Mouse (Mus musculus) small intestine, adult 2 months (tissue): ENCODE results near the gene Galnt11. TPM values are rescaled to one million over a fixed set of nuclear protein-coding genes. Genes with fewer than 3 reads are reported as not detected.
A peak's percentile ranks its signal among the peaks of the same experiment; 100 is the strongest.
"Not testable (repeated sequence)": the region's sequence is repeated elsewhere in the genome, so short reads cannot be mapped to it uniquely, and the experiment has no call there.

ENCODE experiments used
- H3K27ac ChIP-seq: fragments of 200-500 bp; 2 replicates; pipeline ENCODE4 v1.5.1; 2012; ENCODE audit warnings: low read depth, low read length, control low read depth, inconsistent platforms; ENCODE audit not compliant: insufficient read depth
- H3K27me3 ChIP-seq: fragments of 200-500 bp; 2 replicates; pipeline ENCODE4 v1.6.1; 2012; ENCODE audit warnings: mild to moderate bottlenecking, moderate library complexity, low read length, inconsistent platforms; ENCODE audit not compliant: control insufficient read depth, insufficient read depth
- H3K36me3 ChIP-seq: fragments of 200-500 bp; 2 replicates; pipeline ENCODE4 v1.6.1; 2012; ENCODE audit warnings: mild to moderate bottlenecking, low read length, control low read depth, inconsistent platforms; ENCODE audit not compliant: control insufficient read depth, insufficient read depth
- H3K4me1 ChIP-seq: fragments of 200-500 bp; 2 replicates; pipeline ENCODE4 v1.6.1; 2012; ENCODE audit warnings: low read length, inconsistent platforms, mixed read lengths; ENCODE audit not compliant: control insufficient read depth, insufficient read depth, insufficient read length
- H3K4me3 ChIP-seq: fragments of 200-500 bp; 2 replicates; pipeline ENCODE4 v1.5.1; 2012; ENCODE audit warnings: low read depth, mild to moderate bottlenecking, control low read depth, inconsistent platforms, low read length, moderate library complexity
- CTCF ChIP-seq: fragments of 200-500 bp; IDR thresholded peaks from 2 replicates; pipeline ENCODE4 v1.5.1; 2012; ENCODE audit warnings: low read depth, mild to moderate bottlenecking, control low read depth, inconsistent platforms, low read length, moderate library complexity, mixed read lengths; ENCODE audit not compliant: insufficient replicate concordance, insufficient read length; ENCODE audit errors: extremely low read depth
- POLR2A ChIP-seq: fragments of 200-500 bp; IDR thresholded peaks from 2 replicates; pipeline ENCODE4 v1.6.1; 2012; ENCODE audit warnings: low read depth, mild to moderate bottlenecking, control low read depth, inconsistent platforms, low read length, moderate library complexity
- WGBS: fragments of 180-500 bp; shearing (Covaris S2); methylation state at CpG from one replicate; pipeline ENCODE4 v1.1.7; 2018; 5-methylcytosine and 5-hydroxymethylcytosine counted together
- polyA plus RNA-seq: library from polyadenylated mRNA; depleted of rRNA; stranded (reverse); fragments of >200 nt; gene quantifications from 2 replicates; pipeline ENCODE4 v1.2.3, GENCODE M21; 2012; rRNA removed

The Galnt11 gene
- 3.1 and 7.7 TPM in 2 replicates for polyA plus RNA-seq

- no peak for TF ChIP-seq POLR2A
- TF ChIP-seq CTCF: no peak
- Histone ChIP-seq H3K36me3 (no peaks in the 10 kb centered on the region), H3K27me3 (no peaks in the 10 kb centered on the region), H3K4me1 (peaks cover 2% of the 10 kb centered on the region; the same call in 1 of the 2 replicates), H3K4me3 (peak within 1 kb of the TSS; percentile 84), H3K27ac (peak within 1 kb of the TSS; percentile 34)
- WGBS: 85% methylated on average over 3 of the region's 3 CpGs
Observed at GRCm38 (mm10) chr5:25221604-25222003, at the start of gene Galnt11. Galnt11 (plus strand) TSS chr5:25221904.

- H3K27me3 ChIP-seq, H3K4me3 ChIP-seq, H3K36me3 ChIP-seq, H3K4me1 ChIP-seq, H3K27ac ChIP-seq: not testable (repeated sequence)
- WGBS: 90% methylated on average over 5 of the region's 5 CpGs
Observed at GRCm38 (mm10) chr5:25177937-25178336, 43.8 kb upstream of the Galnt11 start.

DNA sequence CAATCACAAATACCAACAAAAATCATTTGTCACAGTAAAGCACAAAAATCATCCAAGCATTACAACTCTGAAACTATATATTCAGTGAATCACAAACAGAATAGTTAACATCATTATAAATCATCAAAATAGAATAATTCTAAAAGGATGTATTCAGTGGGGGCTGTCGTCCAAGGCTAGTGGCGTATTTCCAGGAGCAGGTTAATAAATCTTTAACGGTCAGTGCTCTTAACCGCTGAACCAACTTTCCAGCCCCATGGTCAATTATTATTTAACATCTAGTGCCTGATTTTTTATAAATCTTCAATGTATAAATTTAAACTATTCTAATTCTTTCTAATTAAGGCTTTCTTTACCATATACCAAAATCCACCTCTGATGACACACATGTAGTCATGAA, 43.2 kb upstream of the Galnt11 start:
- H3K27ac ChIP-seq, H3K4me1 ChIP-seq, H3K36me3 ChIP-seq, H3K27me3 ChIP-seq, H3K4me3 ChIP-seq: not testable (repeated sequence)
- 85% methylated on average over 4 of the region's 4 CpGs for WGBS

DNA sequence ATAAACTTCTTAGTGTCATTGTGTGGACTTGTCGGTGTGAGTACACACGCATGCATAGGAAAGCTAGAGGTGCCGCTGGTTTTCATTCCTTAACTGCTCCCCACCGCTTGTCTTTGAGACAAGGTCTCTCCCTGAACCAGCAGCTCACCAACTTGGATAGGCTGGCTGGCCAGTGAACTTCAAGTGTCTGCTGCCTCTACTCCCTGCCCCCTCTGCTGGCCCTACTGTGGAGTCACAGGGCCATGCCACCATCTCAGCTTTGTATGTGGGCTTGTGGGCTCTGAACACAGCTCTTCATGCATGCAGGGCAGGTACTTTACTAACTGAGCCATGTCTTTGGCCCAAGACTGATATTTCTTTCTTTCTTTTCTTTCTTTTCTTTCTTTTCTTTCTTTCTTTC, 42.4 kb upstream of the Galnt11 start:
- Histone ChIP-seq H3K27ac (no peak overlapping the region), H3K36me3 (no peaks in the 10 kb centered on the region), H3K27me3 (no peaks in the 10 kb centered on the region), H3K4me3 (no peak overlapping the region), H3K4me1 (no peaks in the 10 kb centered on the region)
- no peak for TF ChIP-seq POLR2A
- TF ChIP-seq CTCF: no peak
- WGBS: 95% methylated on average over 4 of the region's 4 CpGs

DNA sequence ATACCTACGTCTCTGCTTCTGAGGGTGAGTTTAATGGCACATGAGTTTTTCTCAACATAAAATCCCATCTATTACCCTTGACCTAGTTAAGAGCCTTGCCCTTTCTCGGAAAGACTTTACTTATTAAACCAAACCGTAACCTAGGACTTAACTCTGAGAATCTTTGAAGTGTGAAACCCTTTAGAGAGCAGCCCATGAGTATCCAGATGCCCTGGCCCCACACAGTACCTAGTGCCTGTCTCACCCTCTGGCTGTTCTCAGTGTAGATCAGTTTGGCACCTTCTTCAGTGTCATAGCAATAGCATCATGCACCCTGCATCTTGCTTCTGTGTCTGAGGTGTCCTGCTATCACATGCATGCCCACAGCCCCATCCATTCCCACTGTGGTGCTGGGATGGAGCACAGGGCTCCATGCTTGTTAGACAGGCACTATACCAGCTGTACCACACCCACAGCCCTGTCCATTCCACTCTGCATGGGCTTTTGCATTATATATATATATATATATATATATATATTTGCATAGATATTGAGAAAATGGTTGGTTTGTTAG, 41.7 kb upstream of the Galnt11 start:
- 88% methylated on average over 3 of the region's 3 CpGs for WGBS

GRCm38 (mm10) chr5:25181004-25181531, 40.6 kb upstream of the Galnt11 start, which contains the start of gene Galntl5:
Galntl5 (plus strand) TSS chr5:25181460.
- TF ChIP-seq CTCF (no peak), POLR2A (no peak)
- Histone ChIP-seq H3K36me3 (no peaks in the 10 kb centered on the region), H3K4me1 (no peaks in the 10 kb centered on the region), H3K27me3 (no peaks in the 10 kb centered on the region), H3K4me3 (no peak within 1 kb of the TSS), H3K27ac (no peak within 1 kb of the TSS)
- WGBS: 85% methylated on average over 1 of the region's 1 CpGs

More for the DNA sequence above, 41.7 kb upstream of the Galnt11 start:
- Histone ChIP-seq H3K27me3 (no peaks in the 10 kb centered on the region), H3K36me3 (no peaks in the 10 kb centered on the region), H3K4me1 (no peaks in the 10 kb centered on the region), H3K4me3 (no peak overlapping the region), H3K27ac (no peak overlapping the region)
- TF ChIP-seq CTCF (no peak), POLR2A (no peak)

- no peak overlapping the region for H3K27ac ChIP-seq
- H3K36me3 ChIP-seq: no peaks in the 10 kb centered on the region
- TF ChIP-seq POLR2A: no peak
- no peak for TF ChIP-seq CTCF
- H3K4me1 ChIP-seq: no peaks in the 10 kb centered on the region
- 91% methylated on average over 4 of the region's 4 CpGs for WGBS
- no peaks in the 10 kb centered on the region for H3K27me3 ChIP-seq
- no peak overlapping the region for H3K4me3 ChIP-seq
Observed at GRCm38 (mm10) chr5:25183595-25183994, 38.1 kb upstream of the Galnt11 start.

- Histone ChIP-seq H3K4me1 (no peaks in the 10 kb centered on the region), H3K36me3 (no peaks in the 10 kb centered on the region), H3K27ac (no peak overlapping the region), H3K27me3 (no peaks in the 10 kb centered on the region), H3K4me3 (no peak overlapping the region)
- 41% methylated on average over 2 of the region's 2 CpGs for WGBS
- TF ChIP-seq CTCF (no peak), POLR2A (no peak)
Observed at GRCm38 (mm10) chr5:25184594-25184993, 37.1 kb upstream of the Galnt11 start.
